Mouse (Mus musculus): ENCODE measurements around the gene Zpld1.

Gene Zpld1

DNA sequence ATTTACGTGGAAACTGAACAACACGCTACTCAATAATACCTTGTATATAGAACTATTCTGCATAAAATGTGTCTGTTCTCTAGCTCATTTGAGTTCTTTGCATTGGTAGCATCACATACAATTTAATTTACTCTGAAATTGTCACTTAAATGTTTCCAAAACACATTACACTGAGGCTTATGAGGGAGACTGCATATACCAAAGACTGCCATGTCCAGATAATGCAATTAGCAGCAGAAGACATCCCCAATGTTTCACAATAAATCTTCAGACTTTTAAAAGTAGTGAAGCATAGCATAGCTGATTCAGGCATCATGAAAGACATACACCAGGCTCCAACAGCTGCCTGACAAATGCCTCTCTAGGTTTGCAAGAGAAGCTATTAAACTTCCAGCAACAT is at the start of gene Zpld1:
Zpld1 (minus strand) TSS at position 101 of the 400 bp plus-strand sequence.
- DNase-seq, result no peak

DNA sequence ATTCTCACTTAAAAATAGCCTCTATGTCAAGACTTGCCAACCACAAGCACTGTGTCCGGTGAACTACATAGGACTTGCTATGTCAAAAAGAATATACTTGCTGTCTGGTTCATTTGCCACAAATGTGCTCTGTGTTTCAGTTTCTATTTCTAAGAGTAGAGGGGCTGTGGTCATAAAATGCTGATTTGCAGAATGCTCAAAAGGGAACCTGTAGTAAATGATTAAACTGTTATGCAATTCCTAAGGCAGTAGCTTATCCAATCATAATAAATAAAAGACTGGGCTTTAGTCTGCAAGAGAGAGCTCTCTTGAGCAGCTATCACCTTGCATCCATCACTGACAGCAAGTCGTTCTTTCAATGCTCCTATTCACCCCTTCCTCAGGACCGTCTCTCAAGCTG is 47.9 kb upstream of the Zpld1 start:
- DNase-seq, result no peak

DNA sequence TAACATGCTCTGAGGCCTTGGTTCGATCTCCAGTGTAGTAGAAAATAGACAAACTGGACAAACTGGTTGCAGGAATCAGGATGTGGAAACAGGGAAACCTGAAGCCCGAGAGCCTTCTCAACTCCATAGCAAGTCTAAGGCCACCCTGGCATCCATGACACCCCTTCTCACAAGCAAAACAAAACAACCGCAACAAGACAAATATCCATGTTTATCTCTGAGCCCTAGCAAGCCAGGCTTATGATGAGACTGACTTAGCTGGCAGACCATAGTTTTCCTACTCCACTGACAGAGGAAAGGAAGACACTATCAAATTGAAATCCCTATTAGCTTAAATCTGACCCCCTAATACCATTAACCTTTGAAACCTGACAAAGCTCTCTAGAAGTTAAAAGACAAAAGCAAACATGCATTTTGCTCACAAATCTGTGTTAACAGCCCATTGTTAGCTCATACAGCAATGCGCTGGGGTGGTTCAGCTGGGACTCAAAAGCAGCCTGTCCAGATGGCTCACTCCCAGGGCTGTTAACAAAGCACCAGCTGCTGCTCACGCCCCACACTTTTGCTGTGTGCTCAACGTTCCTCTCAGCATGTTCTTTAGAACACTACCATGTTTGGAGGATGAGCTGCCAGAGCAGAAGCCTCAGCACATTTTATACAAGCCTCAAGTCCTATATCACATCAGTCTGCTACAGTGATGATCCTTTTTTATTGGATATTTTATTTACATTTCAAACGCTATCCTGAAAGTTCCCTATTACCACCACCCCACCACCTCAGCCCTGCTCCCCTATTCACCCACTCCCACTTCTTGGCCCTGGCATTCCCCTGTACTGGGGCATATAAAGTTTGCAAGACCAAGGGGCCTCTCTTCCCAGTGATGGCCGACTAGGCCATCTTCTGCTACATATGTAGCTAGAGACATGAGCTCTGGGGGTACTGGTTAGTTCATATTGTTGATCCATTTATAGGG is 24.0 kb upstream of the Zpld1 start:
- DNase-seq, result peak; percentile 5 to 36

- DNase-seq, result no peak
Measured at GRCm38 (mm10) chr16:55316996-55317395, 19.2 kb upstream of the Zpld1 start.

DNA sequence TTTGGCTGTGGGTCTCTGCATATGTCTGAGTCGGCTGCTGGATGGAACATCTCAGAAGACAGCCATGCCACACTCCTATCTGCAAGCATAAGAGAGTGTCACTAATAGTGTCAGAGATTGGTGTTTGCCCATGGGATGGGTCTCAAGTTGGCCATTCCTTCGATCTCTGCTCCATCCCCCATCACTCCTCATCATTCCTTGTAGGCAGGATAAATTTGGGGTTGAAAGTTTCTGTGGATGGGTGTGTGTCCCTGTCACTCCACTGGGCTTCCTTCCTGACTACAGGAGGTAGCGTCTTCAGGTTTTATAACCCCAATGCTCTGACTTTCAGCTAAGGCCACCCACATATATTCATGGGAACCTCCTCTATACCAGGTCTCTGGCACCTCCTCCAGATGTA is 14.3 kb upstream of the Zpld1 start:
- no peak for DNase-seq

DNA sequence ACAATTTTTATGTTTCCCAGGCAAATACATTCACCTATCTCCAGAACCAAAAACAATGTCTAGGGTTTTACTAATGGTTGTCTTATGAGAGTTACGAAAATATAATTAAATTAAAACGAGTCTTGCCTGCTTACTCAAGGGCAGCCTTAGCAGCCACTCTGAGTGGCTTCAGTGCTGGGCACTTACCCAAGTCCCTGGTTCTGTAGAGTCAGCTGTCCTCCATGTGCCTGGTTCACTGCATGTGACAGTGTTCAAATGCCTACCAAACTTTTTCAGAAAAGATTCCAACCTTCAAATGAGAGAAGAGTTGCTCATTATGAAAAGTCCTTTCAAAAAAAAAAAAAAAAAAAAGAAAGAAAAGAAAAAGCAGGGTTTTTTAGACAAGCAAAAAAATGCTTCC is 15.1 kb downstream of the Zpld1 start:
- DNase-seq, result no peak

- no peak for DNase-seq
Measured at GRCm38 (mm10) chr16:55277447-55277846, 20.3 kb downstream of the Zpld1 start.

DNA sequence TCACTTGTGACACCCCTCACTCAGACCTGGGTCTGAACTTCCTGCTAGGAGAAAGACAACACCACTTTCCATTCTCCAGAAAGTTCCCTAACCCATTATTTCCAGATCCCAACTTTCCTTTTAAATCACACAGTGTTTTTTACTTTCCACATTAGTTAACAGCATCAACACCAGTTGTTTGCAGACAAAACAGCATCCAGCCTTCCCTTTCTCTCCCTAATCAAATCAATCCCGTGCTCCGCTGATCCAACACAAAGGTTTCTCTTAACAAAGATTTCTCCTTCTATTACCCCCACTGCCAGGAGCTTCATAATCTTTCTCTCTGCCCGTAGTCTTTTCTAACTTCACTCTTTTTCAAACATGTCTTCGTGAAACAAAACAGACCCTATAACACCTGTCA is 32.5 kb downstream of the Zpld1 start:
- DNase-seq, result no peak

GRCm38 (mm10) chr16:55260862-55261574 is 36.8 kb downstream of the Zpld1 start:
- DNase-seq, result no peak

- no peak for DNase-seq
Measured at GRCm38 (mm10) chr16:55259719-55260118, 38.1 kb downstream of the Zpld1 start.

DNA sequence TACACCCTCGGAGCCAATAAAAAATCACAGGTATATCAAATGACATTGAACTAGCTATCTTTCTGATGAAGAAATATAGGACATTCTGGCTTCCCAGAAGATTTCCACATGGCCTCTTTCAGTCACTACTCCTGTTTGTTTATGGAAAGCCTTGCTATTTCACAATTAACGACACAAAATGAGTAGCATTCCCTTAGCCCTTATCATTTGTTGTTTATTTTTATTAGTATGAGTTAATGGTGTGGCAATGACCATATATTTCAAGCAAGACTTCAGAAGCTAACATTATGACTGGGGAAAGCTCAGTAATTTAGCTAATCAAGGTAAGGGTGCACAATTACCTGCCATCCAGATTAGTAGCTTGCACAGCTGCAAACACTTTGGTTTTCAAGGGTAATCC is 56.8 kb downstream of the Zpld1 start:
- DNase-seq, result no peak

DNA sequence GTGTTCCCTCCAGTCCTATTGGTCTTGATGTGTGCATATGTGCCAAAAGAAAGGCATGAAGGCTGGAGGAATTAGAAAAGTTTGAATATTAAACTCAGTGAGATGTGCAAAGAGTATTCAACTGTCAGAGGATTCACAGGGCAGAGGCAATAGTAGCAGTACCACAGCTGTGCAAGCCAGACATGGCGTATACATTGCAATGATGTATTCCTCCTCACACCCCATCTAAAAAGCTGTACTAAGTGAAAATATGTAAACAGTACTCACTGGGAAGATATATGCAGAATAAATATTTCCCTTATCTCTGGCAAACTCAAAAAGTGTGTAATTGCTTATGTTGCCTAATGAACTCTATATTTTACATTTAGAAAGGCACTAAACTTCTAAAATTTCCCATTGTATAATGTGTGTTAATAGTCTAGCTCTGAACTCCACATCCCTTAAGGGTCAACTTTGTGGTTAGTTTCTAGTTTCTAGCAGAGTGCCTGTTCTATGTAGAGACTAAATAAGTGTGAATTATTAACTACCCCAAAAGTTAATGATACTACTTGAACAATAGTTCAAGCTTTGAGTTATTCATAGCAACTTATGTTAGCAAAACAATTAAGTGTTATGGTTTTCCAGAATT is 68.7 kb downstream of the Zpld1 start:
- DNase-seq, result no peak

DNA sequence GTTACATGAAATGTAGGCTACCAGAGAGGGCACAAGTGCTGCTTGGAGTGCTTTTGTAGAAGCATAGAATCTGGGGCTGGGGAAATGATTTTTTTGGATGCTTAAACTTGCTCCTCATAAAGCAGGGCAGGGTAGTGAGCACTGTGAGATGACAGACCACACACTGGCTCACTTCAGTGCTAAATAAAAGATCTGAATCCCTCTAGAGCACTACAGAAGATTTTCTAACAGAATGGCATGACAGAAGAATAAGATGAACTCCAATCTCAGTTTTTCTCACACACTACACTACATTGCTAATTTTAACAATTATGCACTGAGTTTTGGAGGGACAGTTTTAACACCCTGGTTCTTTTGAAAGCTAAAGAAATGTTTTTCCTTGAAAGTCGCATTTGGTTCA is 93.8 kb downstream of the Zpld1 start:
- DNase-seq, result no peak

DNA sequence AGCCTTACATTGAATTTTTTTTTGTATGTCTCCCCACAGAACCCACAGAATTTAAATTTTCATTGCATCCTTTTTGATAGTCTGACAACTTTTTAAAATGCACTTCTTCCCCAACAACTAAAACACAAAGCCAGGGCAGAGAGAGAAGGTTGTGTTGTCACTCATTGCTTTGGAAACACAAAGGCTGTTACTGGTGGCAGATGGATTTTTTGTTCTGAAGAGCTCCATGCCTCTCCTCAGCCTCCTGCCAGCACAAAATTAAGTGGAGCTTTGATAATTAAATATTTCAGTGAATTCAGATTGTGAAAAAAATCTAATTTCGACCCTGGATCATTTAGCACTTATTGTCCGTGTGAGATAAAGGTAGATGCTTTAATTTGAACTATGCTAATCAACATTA is 107.4 kb downstream of the Zpld1 start:
- no peak for DNase-seq

GRCm38 (mm10) chr16:55185370-55185769 is 112.4 kb downstream of the Zpld1 start:
- no peak for DNase-seq
